Mouse (Mus musculus) ES-Bruce4 (cell line): ENCODE measurements at regions not wholly inside any gene's neighbourhood (a gene's known extent, or its start where the extent isn't known, plus 50 kb on each side); places are given as distances from the start of the nearest gene placed in this dataset.

Source experiments
- H3K27ac ChIP-seq: 2 replicates; pipeline ENCODE4 v1.5.1; 2012; ENCODE audit warnings: low read length, inconsistent platforms; ENCODE audit not compliant: insufficient read depth
- H3K27me3 ChIP-seq: 2 replicates; pipeline ENCODE4 v1.6.1; 2012; ENCODE audit warnings: mild to moderate bottlenecking, low read length, inconsistent platforms; ENCODE audit not compliant: control insufficient read depth, poor library complexity, insufficient read depth, severe bottlenecking
- H3K36me3 ChIP-seq: 2 replicates; pipeline ENCODE4 v1.6.1; 2012; ENCODE audit warnings: inconsistent platforms, mild to moderate bottlenecking, low read length, moderate library complexity; ENCODE audit not compliant: control insufficient read depth, poor library complexity, insufficient read depth, severe bottlenecking
- H3K4me1 ChIP-seq: one replicate; pipeline ENCODE4 v1.8.1; 2011; ENCODE audit warnings: low read length; ENCODE audit not compliant: control insufficient read depth, insufficient read depth
- H3K4me3 ChIP-seq: 2 replicates; pipeline ENCODE4 v1.5.1; 2011; ENCODE audit warnings: low read depth, mild to moderate bottlenecking, low read length
- H3K9ac ChIP-seq: 2 replicates; pipeline ENCODE4 v1.6.1; 2012; ENCODE audit warnings: low read depth, mild to moderate bottlenecking, inconsistent platforms; ENCODE audit not compliant: poor library complexity, severe bottlenecking
- H3K9me3 ChIP-seq: replicated peaks from 2 replicates; pipeline ENCODE4 v1.6.1; 2012; ENCODE audit warnings: mild to moderate bottlenecking, low read length, inconsistent platforms; ENCODE audit not compliant: control insufficient read depth, poor library complexity, insufficient read depth, severe bottlenecking
- CTCF ChIP-seq: IDR thresholded peaks from one replicate; pipeline ENCODE4 v1.8.1; 2011; ENCODE audit warnings: low read depth, low read length
- EP300 ChIP-seq: IDR thresholded peaks from 2 replicates; pipeline ENCODE4 v1.6.1; 2011; ENCODE audit warnings: low read depth, low read length; ENCODE audit not compliant: insufficient read depth
- POLR2A ChIP-seq: IDR thresholded peaks from one replicate; pipeline ENCODE4 v1.8.1; 2011; ENCODE audit warnings: low read length; ENCODE audit not compliant: insufficient read depth

GRCm38 (mm10) chr4:153876954-153877642 lies 79.9 kb upstream of the A430005L14Rik start:
- H3K9ac ChIP-seq = no peak overlapping the region
- H3K9me3 ChIP-seq = no peaks in the 10 kb centered on the region
- H3K4me3 ChIP-seq = no peak overlapping the region
- H3K27me3 ChIP-seq = no peaks in the 10 kb centered on the region
- TF ChIP-seq POLR2A (no peak), EP300 (no peak), CTCF (no peak)
- H3K4me1 ChIP-seq = peaks cover 2% of the 10 kb centered on the region
- H3K36me3 ChIP-seq = no peaks in the 10 kb centered on the region
- H3K27ac ChIP-seq = no peak overlapping the region

- H3K27me3 ChIP-seq = no peaks in the 10 kb centered on the region
- H3K4me3 ChIP-seq = no peak overlapping the region
- peak; percentile 87 for TF ChIP-seq EP300
- no peak for TF ChIP-seq POLR2A
- no peak for TF ChIP-seq CTCF
- H3K27ac ChIP-seq = no peak overlapping the region
- H3K36me3 ChIP-seq = no peaks in the 10 kb centered on the region
- H3K9ac ChIP-seq = no peak overlapping the region
- no peaks in the 10 kb centered on the region for H3K9me3 ChIP-seq
- H3K4me1 ChIP-seq = peaks cover 4% of the 10 kb centered on the region
Observed at GRCm38 (mm10) chr4:153883057-153883456, 74.0 kb upstream of the A430005L14Rik start.

- H3K9me3 ChIP-seq = no peaks in the 10 kb centered on the region
Observed at GRCm38 (mm10) chr4:153884044-153884443, 73.0 kb upstream of the A430005L14Rik start.

GRCm38 (mm10) chr4:153885836-153886235 lies 71.2 kb upstream of the A430005L14Rik start:
- no peak for TF ChIP-seq CTCF
- no peak for TF ChIP-seq POLR2A
- no peak for TF ChIP-seq EP300
- Histone ChIP-seq H3K4me3 (no peak overlapping the region), H3K27me3 (no peaks in the 10 kb centered on the region), H3K9me3 (no peaks in the 10 kb centered on the region), H3K36me3 (no peaks in the 10 kb centered on the region), H3K9ac (no peak overlapping the region), H3K27ac (no peak overlapping the region), H3K4me1 (peaks cover 4% of the 10 kb centered on the region)

More at GRCm38 (mm10) chr4:153884044-153884443, 73.0 kb upstream of the A430005L14Rik start:
- H3K27me3 ChIP-seq = no peaks in the 10 kb centered on the region
- H3K36me3 ChIP-seq = no peaks in the 10 kb centered on the region
- H3K4me3 ChIP-seq = no peak overlapping the region
- no peak for TF ChIP-seq CTCF
- no peak for TF ChIP-seq POLR2A
- no peak for TF ChIP-seq EP300
- H3K9ac ChIP-seq = no peak overlapping the region
- peaks cover 4% of the 10 kb centered on the region for H3K4me1 ChIP-seq
- peak overlapping the region; percentile 43 for H3K27ac ChIP-seq

- H3K27me3 ChIP-seq = no peaks in the 10 kb centered on the region
- H3K9me3 ChIP-seq = no peaks in the 10 kb centered on the region
- no peak overlapping the region for H3K9ac ChIP-seq
Observed at GRCm38 (mm10) chr4:153890130-153890529, 66.9 kb upstream of the A430005L14Rik start.

GRCm38 (mm10) chr4:153899721-153900120 lies 57.3 kb upstream of the A430005L14Rik start:
- H3K4me3 ChIP-seq = no peak overlapping the region
- H3K36me3 ChIP-seq = no peaks in the 10 kb centered on the region
- no peaks in the 10 kb centered on the region for H3K4me1 ChIP-seq
- no peak overlapping the region for H3K9ac ChIP-seq
- H3K27ac ChIP-seq = no peak overlapping the region
- H3K9me3 ChIP-seq = no peaks in the 10 kb centered on the region
- TF ChIP-seq CTCF (no peak), EP300 (no peak), POLR2A (no peak)
- no peaks in the 10 kb centered on the region for H3K27me3 ChIP-seq

More at GRCm38 (mm10) chr4:153890130-153890529, 66.9 kb upstream of the A430005L14Rik start:
- Histone ChIP-seq H3K4me1 (no peaks in the 10 kb centered on the region), H3K4me3 (no peak overlapping the region), H3K36me3 (no peaks in the 10 kb centered on the region), H3K27ac (no peak overlapping the region)
- TF ChIP-seq POLR2A (no peak), CTCF (no peak), EP300 (no peak)
